Mouse (Mus musculus): ENCODE measurements around the gene Faf2. TPM values are rescaled to one million over a fixed set of nuclear protein-coding genes. Genes with fewer than 3 reads are reported as not detected.

Faf2 gene
- polyA plus RNA-seq, 1 experiment from 2014 or later: 76.0 TPM

- Histone ChIP-seq H3K9ac (replicated peaks; ENCODE audit: low read length) (peak overlapping the region; percentile 97), H3K27me3 (ENCODE audit: insufficient read depth, low read length) (no peaks in the 10 kb centered on the region), H3K4me3 (ENCODE audit: low read length) (peak overlapping the region; percentile 99), H3K4me1 (ENCODE audit: insufficient read depth, low read length) (peaks cover 33% of the 10 kb centered on the region), H3K36me3 (ENCODE audit: insufficient read depth, low read length) (peaks cover 29% of the 10 kb centered on the region), H3K9me3 (ENCODE audit: low read length) (no peaks in the 10 kb centered on the region), H3K4me2 (replicated peaks; ENCODE audit: low read depth, low read length) (peak overlapping the region; percentile 67), H3K27ac (ENCODE audit: low read length) (peak overlapping the region; percentile 99)
- ATAC-seq (ENCODE audit: low FRiP score, low TSS enrichment): no peak
- WGBS: 4% methylated on average over 19 of the region's 19 CpGs
Measured at GRCm38 (mm10) chr13:54686139-54687053, 64.8 kb downstream of the Faf2 start.

GRCm38 (mm10) chr13:54687096-54687495 is 65.5 kb downstream of the Faf2 start:
- under 1% methylated on average over 35 of the region's 35 CpGs for WGBS
- peak; percentile 73 for ATAC-seq (ENCODE audit: low FRiP score, low TSS enrichment)
- H3K9me3 ChIP-seq (ENCODE audit: low read length): no peaks in the 10 kb centered on the region

GRCm38 (mm10) chr13:54687575-54688424 is 66.2 kb downstream of the Faf2 start:
- H3K27me3 ChIP-seq (ENCODE audit: insufficient read depth, low read length): no peaks in the 10 kb centered on the region
- peaks cover 15% of the 10 kb centered on the region for H3K36me3 ChIP-seq (ENCODE audit: insufficient read depth, low read length)
- no peaks in the 10 kb centered on the region for H3K9me3 ChIP-seq (ENCODE audit: low read length)
- H3K4me1 ChIP-seq (ENCODE audit: insufficient read depth, low read length): peaks cover 45% of the 10 kb centered on the region
- H3K4me3 ChIP-seq (ENCODE audit: low read length): peak overlapping the region; percentile 99
- H3K9ac ChIP-seq (replicated peaks; ENCODE audit: low read length): peak overlapping the region; percentile 97
- peak overlapping the region; percentile 99 for H3K27ac ChIP-seq (ENCODE audit: low read length)
- ATAC-seq (ENCODE audit: low FRiP score, low TSS enrichment): peak; percentile 91
- WGBS: under 1% methylated on average over 81 of the region's 82 CpGs
- H3K4me2 ChIP-seq (replicated peaks; ENCODE audit: low read depth, low read length): peak overlapping the region; percentile 67

More at GRCm38 (mm10) chr13:54687096-54687495, 65.5 kb downstream of the Faf2 start:
- peaks cover 22% of the 10 kb centered on the region for H3K36me3 ChIP-seq (ENCODE audit: insufficient read depth, low read length)
- no peaks in the 10 kb centered on the region for H3K27me3 ChIP-seq (ENCODE audit: insufficient read depth, low read length)
- peak overlapping the region; percentile 99 for H3K4me3 ChIP-seq (ENCODE audit: low read length)
- peak overlapping the region; percentile 67 for H3K4me2 ChIP-seq (replicated peaks; ENCODE audit: low read depth, low read length)
- H3K9ac ChIP-seq (replicated peaks; ENCODE audit: low read length): peak overlapping the region; percentile 97
- peak overlapping the region; percentile 99 for H3K27ac ChIP-seq (ENCODE audit: low read length)
- peaks cover 38% of the 10 kb centered on the region for H3K4me1 ChIP-seq (ENCODE audit: insufficient read depth, low read length)

- Histone ChIP-seq H3K9ac (replicated peaks; ENCODE audit: low read length) (no peak overlapping the region), H3K4me1 (ENCODE audit: insufficient read depth, low read length) (peaks cover 38% of the 10 kb centered on the region), H3K36me3 (ENCODE audit: insufficient read depth, low read length) (no peaks in the 10 kb centered on the region), H3K4me3 (ENCODE audit: low read length) (no peak overlapping the region), H3K27me3 (ENCODE audit: insufficient read depth, low read length) (no peaks in the 10 kb centered on the region), H3K27ac (ENCODE audit: low read length) (no peak overlapping the region), H3K4me2 (replicated peaks; ENCODE audit: low read depth, low read length) (no peak overlapping the region), H3K9me3 (ENCODE audit: low read length) (no peaks in the 10 kb centered on the region)
- no peak for ATAC-seq (ENCODE audit: low FRiP score, low TSS enrichment)
- WGBS: 92% methylated on average over 8 of the region's 8 CpGs
Measured at GRCm38 (mm10) chr13:54690151-54690740, 68.7 kb downstream of the Faf2 start.

- Histone ChIP-seq H3K9ac (replicated peaks; ENCODE audit: low read length) (no peak overlapping the region), H3K4me1 (ENCODE audit: insufficient read depth, low read length) (peaks cover 25% of the 10 kb centered on the region), H3K9me3 (ENCODE audit: low read length) (no peaks in the 10 kb centered on the region), H3K27ac (ENCODE audit: low read length) (no peak overlapping the region), H3K4me3 (ENCODE audit: low read length) (peak overlapping the region; percentile 71; the same call in 1 of the 2 replicates), H3K27me3 (ENCODE audit: insufficient read depth, low read length) (no peaks in the 10 kb centered on the region), H3K36me3 (ENCODE audit: insufficient read depth, low read length) (no peaks in the 10 kb centered on the region), H3K4me2 (replicated peaks; ENCODE audit: low read depth, low read length) (peak overlapping the region; percentile 71)
- ATAC-seq (ENCODE audit: low FRiP score, low TSS enrichment): no peak
Measured at GRCm38 (mm10) chr13:54691737-54692136, 70.2 kb downstream of the Faf2 start.

- no peak for ATAC-seq (ENCODE audit: low FRiP score, low TSS enrichment)
- Histone ChIP-seq H3K4me2 (replicated peaks; ENCODE audit: low read depth, low read length) (peak overlapping the region; percentile 71), H3K9me3 (ENCODE audit: low read length) (no peaks in the 10 kb centered on the region), H3K4me1 (ENCODE audit: insufficient read depth, low read length) (peaks cover 25% of the 10 kb centered on the region), H3K27me3 (ENCODE audit: insufficient read depth, low read length) (no peaks in the 10 kb centered on the region), H3K36me3 (ENCODE audit: insufficient read depth, low read length) (no peaks in the 10 kb centered on the region), H3K9ac (replicated peaks; ENCODE audit: low read length) (peak overlapping the region; percentile 90), H3K4me3 (ENCODE audit: low read length) (peak overlapping the region; percentile 71), H3K27ac (ENCODE audit: low read length) (peak overlapping the region; percentile 87)
- WGBS: 12% methylated on average over 21 of the region's 21 CpGs
Measured at GRCm38 (mm10) chr13:54692711-54693557, 71.3 kb downstream of the Faf2 start.

- Histone ChIP-seq H3K36me3 (ENCODE audit: insufficient read depth, low read length) (no peaks in the 10 kb centered on the region), H3K4me1 (ENCODE audit: insufficient read depth, low read length) (peaks cover 21% of the 10 kb centered on the region), H3K9ac (replicated peaks; ENCODE audit: low read length) (peak within 1 kb of the TSS; percentile 90), H3K4me3 (ENCODE audit: low read length) (peak within 1 kb of the TSS; percentile 71), H3K4me2 (replicated peaks; ENCODE audit: low read depth, low read length) (peak within 1 kb of the TSS; percentile 71), H3K27ac (ENCODE audit: low read length) (peak within 1 kb of the TSS; percentile 98), H3K27me3 (ENCODE audit: insufficient read depth, low read length) (no peaks in the 10 kb centered on the region), H3K9me3 (ENCODE audit: low read length) (no peaks in the 10 kb centered on the region)
- ATAC-seq (ENCODE audit: low FRiP score, low TSS enrichment): peak; percentile 99
- 0% methylated on average over 88 of the region's 92 CpGs for WGBS
Measured at GRCm38 (mm10) chr13:54693558-54694347, 72.2 kb downstream of the Faf2 start, which contains the start of gene Rnf44. Gene Rnf44 (minus strand): TSS chr13:54693907.

- peak overlapping the region; percentile 59 for H3K4me2 ChIP-seq (replicated peaks; ENCODE audit: low read depth, low read length)
- peak; percentile 84 for ATAC-seq (ENCODE audit: low FRiP score, low TSS enrichment)
- H3K9me3 ChIP-seq (ENCODE audit: low read length): no peaks in the 10 kb centered on the region
- 16% methylated on average over 26 of the region's 26 CpGs for WGBS
- H3K9ac ChIP-seq (replicated peaks; ENCODE audit: low read length): peak overlapping the region; percentile 79
- H3K36me3 ChIP-seq (ENCODE audit: insufficient read depth, low read length): no peaks in the 10 kb centered on the region
- H3K27ac ChIP-seq (ENCODE audit: low read length): peak overlapping the region; percentile 98
- H3K4me1 ChIP-seq (ENCODE audit: insufficient read depth, low read length): peaks cover 19% of the 10 kb centered on the region
- H3K4me3 ChIP-seq (ENCODE audit: low read length): peak overlapping the region; percentile 71
- no peaks in the 10 kb centered on the region for H3K27me3 ChIP-seq (ENCODE audit: insufficient read depth, low read length)
Measured at GRCm38 (mm10) chr13:54694348-54695060, 72.9 kb downstream of the Faf2 start.
